Mouse (Mus musculus) CD4-positive naive resting alpha-beta T cell, adult 76 days (primary cell): ENCODE data around the gene A530064D06Rik. TPM values are rescaled to one million over a fixed set of nuclear protein-coding genes. Genes with fewer than 3 reads are reported as not detected.

Source experiments
- total RNA-seq: library from RNA; stranded (reverse); gene quantifications from one replicate; pipeline ENCODE4 v1.2.4, GENCODE M21; 2023

A530064D06Rik gene
- 0.73 TPM for total RNA-seq

GRCm38 (mm10) chr17:48167103-48167502 lies at the start of gene A530064D06Rik:
A530064D06Rik (minus strand) TSS chr17:48167275.

GRCm38 (mm10) chr17:48146120-48146519 lies 21.0 kb downstream of the A530064D06Rik start, which contains the start of gene 9830107B12Rik:
9830107B12Rik (minus strand) TSS chr17:48146268.

Other genes starting within 250 kb of the A530064D06Rik start
- gene Foxp4, start 242.6 kb downstream of the A530064D06Rik start, total RNA-seq, result 75.2 TPM
- gene 1700122O11Rik, start 129.0 kb downstream of the A530064D06Rik start, total RNA-seq, result not detected
- not detected for gene 1700067P10Rik, start 78.0 kb downstream of the A530064D06Rik start, total RNA-seq
- gene 9830107B12Rik, start 21.0 kb downstream of the A530064D06Rik start, total RNA-seq, result not detected
- gene Trem1, start 65.5 kb upstream of the A530064D06Rik start, total RNA-seq, result 1.5 TPM
- not detected for gene Trem3, start 80.5 kb upstream of the A530064D06Rik start, total RNA-seq
- 4.2 TPM for gene Treml4, start 97.0 kb upstream of the A530064D06Rik start, total RNA-seq
- 87.7 TPM for gene Treml2, start 132.2 kb upstream of the A530064D06Rik start, total RNA-seq
- gene B430306N03Rik, start 148.9 kb upstream of the A530064D06Rik start, total RNA-seq, result 4.7 TPM
- 0.56 TPM for gene Trem2, start 179.1 kb upstream of the A530064D06Rik start, total RNA-seq
- gene Treml1, start 192.6 kb upstream of the A530064D06Rik start, total RNA-seq, result 1.2 TPM
- 70.0 TPM for gene Nfya, start 242.6 kb upstream of the A530064D06Rik start, total RNA-seq
- gene Oard1, start 242.7 kb upstream of the A530064D06Rik start, total RNA-seq, result 23.9 TPM